Mouse (Mus musculus) kidney, embryonic 16.5 days (tissue): ENCODE measurements at regions not wholly inside any gene's neighbourhood (a gene's known extent, or its start where the extent isn't known, plus 50 kb on each side); places are given as distances from the start of the nearest gene placed in this dataset.
A peak's percentile ranks its signal among the peaks of the same experiment; 100 is the strongest.

Experiments
- ATAC-seq: fragments of 200-750 bp; cut with Nextera tagmentation; 2 replicates; pipeline ENCODE4 v1.8.0; 2017; ENCODE audit warnings: moderate TSS enrichment; ENCODE audit not compliant: low FRiP score, low TSS enrichment
- H3K27ac ChIP-seq: fragments of 300-500 bp; sonication (generic); 2 replicates; pipeline ENCODE4 v1.5.1; 2014; ENCODE audit warnings: low read length
- H3K27me3 ChIP-seq: fragments of 300-500 bp; sonication (generic); 2 replicates; pipeline ENCODE4 v1.6.1; 2014; ENCODE audit warnings: low read length, control low read depth, mixed read lengths; ENCODE audit not compliant: insufficient read depth
- H3K36me3 ChIP-seq: fragments of 300-500 bp; sonication (generic); 2 replicates; pipeline ENCODE4 v1.6.1; 2014; ENCODE audit warnings: low read length, control low read depth, mixed read lengths; ENCODE audit not compliant: insufficient read depth
- H3K4me1 ChIP-seq: fragments of 300-500 bp; sonication (generic); 2 replicates; pipeline ENCODE4 v1.6.1; 2014; ENCODE audit warnings: low read length, control low read depth, mixed read lengths; ENCODE audit not compliant: insufficient read depth
- H3K4me2 ChIP-seq: fragments of 300-500 bp; sonication (generic); replicated peaks from 2 replicates; pipeline ENCODE4 v1.6.1; 2014; ENCODE audit warnings: low read depth, low read length
- H3K4me3 ChIP-seq: fragments of 300-500 bp; sonication (generic); 2 replicates; pipeline ENCODE4 v1.5.1; 2014; ENCODE audit warnings: mild to moderate bottlenecking, low read length
- H3K9ac ChIP-seq: fragments of 300-500 bp; sonication (generic); replicated peaks from 2 replicates; pipeline ENCODE4 v1.6.1; 2014; ENCODE audit warnings: low read length
- H3K9me3 ChIP-seq: fragments of 300-500 bp; sonication (generic); 2 replicates; pipeline ENCODE4 v1.6.1; 2016; ENCODE audit warnings: low read length, control low read depth
- WGBS: fragments of 180-500 bp; shearing (Covaris S2); extraction: QIAGEN DNeasy Blood & Tissue Kit; methylation state at CpG from one replicate; pipeline ENCODE4 v1.1.7; 2014; 5-methylcytosine and 5-hydroxymethylcytosine counted together

GRCm38 (mm10) chr3:19904446-19905275 is 52.2 kb upstream of the Cp start:
- H3K4me1 ChIP-seq = no peaks in the 10 kb centered on the region
- no peak overlapping the region for H3K9ac ChIP-seq
- 0 out of 2 replicates have a peak, but pooled peaks cover 4% of the 10 kb centered on the region for H3K36me3 ChIP-seq
- no peaks in the 10 kb centered on the region for H3K9me3 ChIP-seq
- 28% methylated on average over 5 of the region's 5 CpGs for WGBS
- H3K4me2 ChIP-seq = no peak overlapping the region
- H3K27ac ChIP-seq = no peak overlapping the region
- no peaks in the 10 kb centered on the region for H3K27me3 ChIP-seq
- no peak overlapping the region for H3K4me3 ChIP-seq
- peak; percentile 73 for ATAC-seq
